Mouse (Mus musculus) embryonic stem cell, embryonic (primary cell): Measurements from ENCODE around the gene Ccdc121.

Source experiments
- CTCF ChIA-PET, 4 experiments: fragments of 300-600 bp in 2 of 4; fragments of 350-600 bp in 2 of 4; sonication (Branson Sonifier 250); formaldehyde crosslinking; loops; one replicate each; lab custom pipeline; 2022; ENCODE audit warnings: inconsistent platforms in 2 of 4; lab: Charles Lee
- POLR2A ChIA-PET, 4 experiments: fragments of 300-600 bp in 2 of 4; fragments of 350-600 bp in 2 of 4; sonication (Branson Sonifier 250); formaldehyde crosslinking; loops; one replicate each; lab custom pipeline; 2022; ENCODE audit warnings: antibody characterized with exemption in 4 of 4, inconsistent platforms in 1 of 4; lab: Charles Lee

Ccdc121 gene

GRCm38 (mm10) chr1:181511307-181511706 is at the start of gene Ccdc121:
Ccdc121 (minus strand) TSS chr1:181511451.
- ChIA-PET CTCF (interaction anchor here in 2 of 4 experiments (0.6 to 1.5 kb wide), 4 partner anchors 74 to 239 kb away, joined by 3 to 4 read pairs (median 4); no protein-coding TSS in a partner anchor), POLR2A (no interaction called here)

- POLR2A ChIA-PET = no interaction called here
- CTCF ChIA-PET = interaction anchor here in 1 of 4 experiments (0.6 to 1.0 kb wide), 2 partner anchors 14 to 23 kb away, joined by 3 to 4 read pairs; no protein-coding TSS in a partner anchor
These were observed 49.1 kb upstream of the Ccdc121 start for GRCm38 (mm10) chr1:181560325-181560724.

GRCm38 (mm10) chr1:181559655-181560054 is 48.4 kb upstream of the Ccdc121 start:
- ChIA-PET POLR2A (interaction anchor here in 1 of 4 experiments (0.6 kb wide), 1 partner anchor 161 kb away, joined by 3 read pairs; no protein-coding TSS in a partner anchor), CTCF (interaction anchor here in 1 of 4 experiments (0.6 kb wide), 1 partner anchor 24 kb away, joined by 4 read pairs; no protein-coding TSS in a partner anchor)

- ChIA-PET CTCF (no interaction called here), POLR2A (no interaction called here)
These were observed 44.2 kb upstream of the Ccdc121 start for GRCm38 (mm10) chr1:181555475-181555874.

- CTCF ChIA-PET = interaction anchor here in 2 of 4 experiments (0.6 to 1.4 kb wide), 2 partner anchors 76 to 173 kb away, joined by 3 to 14 read pairs; no protein-coding TSS in a partner anchor
- POLR2A ChIA-PET = no interaction called here
These were observed 41.5 kb upstream of the Ccdc121 start for GRCm38 (mm10) chr1:181552533-181553410.

- CTCF ChIA-PET = no interaction called here
- POLR2A ChIA-PET = no interaction called here
These were observed 39.6 kb upstream of the Ccdc121 start for GRCm38 (mm10) chr1:181550826-181551225.

GRCm38 (mm10) chr1:181549987-181550386 is 38.7 kb upstream of the Ccdc121 start:
- ChIA-PET CTCF (no interaction called here), POLR2A (no interaction called here)

GRCm38 (mm10) chr1:181545044-181545772 is 34.0 kb upstream of the Ccdc121 start:
- ChIA-PET POLR2A (no interaction called here), CTCF (interaction anchor here in 3 of 4 experiments (0.6 to 2.2 kb wide), 4 partner anchors 107 to 631 kb away, joined by 3 to 7 read pairs (median 4); no protein-coding TSS in a partner anchor)

GRCm38 (mm10) chr1:181543711-181544383 is 32.6 kb upstream of the Ccdc121 start:
- CTCF ChIA-PET = interaction anchor here in 3 of 4 experiments (0.6 to 1.6 kb wide), 6 partner anchors 78 to 572 kb away, joined by 3 to 7 read pairs (median 3); no protein-coding TSS in a partner anchor

GRCm38 (mm10) chr1:181539846-181540769 is 28.9 kb upstream of the Ccdc121 start:
- ChIA-PET CTCF (interaction anchor here in 1 of 4 experiments (0.6 kb wide), 1 partner anchor 731 kb away, joined by 8 read pairs; no protein-coding TSS in a partner anchor), POLR2A (interaction anchor here in 1 of 4 experiments (0.6 kb wide), 1 partner anchor 148 kb away, joined by 3 read pairs; no protein-coding TSS in a partner anchor)

More at GRCm38 (mm10) chr1:181543711-181544383, 32.6 kb upstream of the Ccdc121 start:
- POLR2A ChIA-PET = interaction anchor here in 2 of 4 experiments (0.5 to 1.7 kb wide), 3 partner anchors 281 to 299 kb away, joined by 3 to 4 read pairs (median 4); partner anchors contain the start of gene Lbr (in 1 of the 2)

GRCm38 (mm10) chr1:181537627-181538525 is 26.6 kb upstream of the Ccdc121 start:
- CTCF ChIA-PET = no interaction called here

GRCm38 (mm10) chr1:181535165-181535873 is 24.1 kb upstream of the Ccdc121 start:
- CTCF ChIA-PET = no interaction called here
- POLR2A ChIA-PET = no interaction called here

More at GRCm38 (mm10) chr1:181537627-181538525, 26.6 kb upstream of the Ccdc121 start:
- POLR2A ChIA-PET = no interaction called here

GRCm38 (mm10) chr1:181529368-181529767 is 18.1 kb upstream of the Ccdc121 start:
- POLR2A ChIA-PET = no interaction called here
- CTCF ChIA-PET = interaction anchor here in 1 of 4 experiments (1.4 kb wide), 1 partner anchor 10 kb away, joined by 3 read pairs; no protein-coding TSS in a partner anchor

GRCm38 (mm10) chr1:181525996-181526395 is 14.7 kb upstream of the Ccdc121 start:
- ChIA-PET POLR2A (no interaction called here), CTCF (no interaction called here)

GRCm38 (mm10) chr1:181523831-181524230 is 12.6 kb upstream of the Ccdc121 start:
- CTCF ChIA-PET = no interaction called here
- POLR2A ChIA-PET = interaction anchor here in 1 of 4 experiments (0.7 kb wide), 1 partner anchor 68 kb away, joined by 6 read pairs; no protein-coding TSS in a partner anchor
